Mouse (Mus musculus) megakaryocyte, embryonic 14.5 days (primary cell): ENCODE data around the gene Notch1. TPM values are rescaled to one million over a fixed set of nuclear protein-coding genes. Genes with fewer than 3 reads are reported as not detected.

ENCODE experiments used
- H3K27me3 ChIP-seq: replicated peaks from 2 replicates; pipeline ENCODE3; 2012; ENCODE audit warnings: inconsistent platforms
- H3K36me3 ChIP-seq: replicated peaks from 2 replicates; pipeline ENCODE3; 2012; ENCODE audit warnings: low read length, inconsistent platforms, mixed read lengths
- H3K4me1 ChIP-seq: 2 replicates; pipeline ENCODE4 v1.6.1; 2012; ENCODE audit warnings: inconsistent platforms
- H3K4me3 ChIP-seq: replicated peaks from 2 replicates; pipeline ENCODE3; 2012; ENCODE audit warnings: moderate library complexity, mild to moderate bottlenecking, inconsistent platforms
- H3K9me3 ChIP-seq: 2 replicates; pipeline ENCODE4 v1.6.1; 2012; ENCODE audit warnings: inconsistent platforms
- FLI1 ChIP-seq: IDR thresholded peaks from 2 replicates; pipeline ENCODE4 v1.6.1; 2012; ENCODE audit warnings: low read length, inconsistent platforms, mixed read lengths
- GATA1 ChIP-seq: IDR thresholded peaks from 3 replicates; pipeline ENCODE4 v1.6.1; 2012; ENCODE audit warnings: mixed read lengths, low read length, inconsistent platforms, borderline replicate concordance
- polyA plus RNA-seq: library from polyadenylated mRNA; stranded (reverse); fragments of >175 nt; gene quantifications from 2 replicates; pipeline ENCODE4 v1.2.3, GENCODE M21; 2012; ENCODE audit warnings: low replicate concordance; ENCODE audit not compliant: insufficient read depth

Notch1 gene
- polyA plus RNA-seq, 1 experiment: 4.2 TPM

DNA sequence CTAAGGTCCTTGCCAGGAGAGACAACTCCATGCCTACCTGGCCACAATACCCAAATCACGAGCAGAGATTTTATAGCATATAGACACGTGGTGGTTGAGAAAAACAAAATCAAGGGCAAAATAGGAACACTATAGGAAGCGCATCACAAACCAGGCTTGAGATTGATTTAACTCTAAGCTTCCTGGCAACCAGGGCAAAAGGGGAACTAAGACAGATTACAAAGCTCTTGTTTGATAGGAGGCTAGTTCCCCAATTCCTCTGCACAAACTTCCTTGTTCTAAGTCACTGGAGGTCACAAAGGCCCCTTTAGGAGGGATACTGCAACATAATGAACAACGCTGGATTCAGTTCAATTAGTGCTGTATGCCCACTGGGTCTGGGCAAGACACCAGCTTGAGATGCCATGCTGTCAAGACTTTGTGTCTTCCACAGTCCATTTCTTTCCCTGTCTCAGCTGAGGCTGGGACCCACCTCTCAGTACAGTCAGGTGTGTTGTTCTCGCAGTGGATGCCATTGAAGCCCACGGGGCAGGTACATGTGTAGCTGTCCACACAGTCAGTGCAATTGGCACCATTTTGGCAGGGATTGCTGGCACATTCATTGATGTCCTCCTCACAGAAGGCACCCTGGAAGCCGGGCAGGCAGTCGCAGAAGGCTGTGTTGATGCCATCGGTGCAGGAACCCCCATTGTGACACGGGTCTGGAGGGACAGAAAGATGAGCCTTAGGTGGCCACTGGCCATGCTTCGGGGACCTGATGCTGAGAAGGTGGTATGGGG lies 44.0 kb downstream of the Notch1 start:
- no peaks in the 10 kb centered on the region for H3K9me3 ChIP-seq
- peak overlapping the region; percentile 44 for H3K4me3 ChIP-seq
- peaks cover 85% of the 10 kb centered on the region for H3K36me3 ChIP-seq
- peaks cover 85% of the 10 kb centered on the region for H3K27me3 ChIP-seq
- TF ChIP-seq FLI1: no peak
- TF ChIP-seq GATA1: no peak
- peaks cover 38% of the 10 kb centered on the region for H3K4me1 ChIP-seq

DNA sequence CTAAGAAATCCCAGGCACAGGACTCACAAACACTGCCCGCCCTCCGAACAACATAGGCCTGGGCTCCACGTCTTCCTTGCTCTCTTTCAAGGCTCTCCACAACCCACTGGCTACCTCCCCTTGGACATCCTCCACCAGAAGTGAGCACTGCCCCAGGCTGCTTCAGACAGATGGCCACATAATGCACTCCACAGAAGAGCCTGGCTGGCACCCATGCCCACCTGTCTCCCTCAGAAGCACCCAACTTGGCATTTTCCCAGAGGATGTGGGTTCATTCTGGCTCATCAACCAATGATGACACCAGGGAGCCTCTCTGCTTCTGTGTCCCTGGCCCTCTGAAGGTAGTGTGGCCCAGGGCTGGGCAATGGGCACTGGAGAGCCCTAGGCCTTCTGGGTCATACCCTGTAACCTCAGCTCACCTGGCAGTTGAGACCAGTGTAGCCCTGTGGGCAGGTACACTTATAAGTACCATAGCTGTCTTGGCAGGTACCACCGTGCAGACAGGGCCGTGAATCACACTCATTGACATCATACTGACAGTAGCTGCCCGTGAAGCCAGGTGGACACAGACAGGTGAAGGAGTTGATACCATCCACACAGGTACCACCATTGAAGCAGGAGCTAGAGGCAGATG lies 44.7 kb downstream of the Notch1 start:
- peaks cover 85% of the 10 kb centered on the region for H3K27me3 ChIP-seq
- TF ChIP-seq FLI1 (no peak), GATA1 (no peak)
- H3K4me3 ChIP-seq: peak overlapping the region; percentile 44
- H3K36me3 ChIP-seq: peaks cover 85% of the 10 kb centered on the region
- peaks cover 34% of the 10 kb centered on the region for H3K4me1 ChIP-seq
- H3K9me3 ChIP-seq: no peaks in the 10 kb centered on the region

DNA sequence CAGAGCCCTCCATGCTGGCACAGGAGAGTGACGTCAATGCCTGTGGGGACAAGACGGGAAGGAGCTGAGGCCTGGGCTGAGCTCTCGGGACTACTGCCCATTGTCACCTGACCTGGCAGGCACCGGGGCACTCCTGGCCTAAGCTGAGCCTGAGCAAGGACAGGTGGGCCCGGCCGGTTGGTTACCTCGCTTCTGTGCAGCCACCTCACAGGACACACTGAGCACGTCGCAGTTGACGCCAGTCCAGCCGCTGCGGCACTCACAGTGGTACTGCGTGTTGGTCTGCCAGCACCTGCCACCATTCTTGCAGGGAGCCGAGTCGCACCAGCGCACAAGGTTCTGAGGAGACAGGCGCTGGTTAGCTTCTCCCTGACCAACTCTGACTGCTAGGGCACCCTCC lies 45.5 kb downstream of the Notch1 start:
- H3K4me1 ChIP-seq: peaks cover 31% of the 10 kb centered on the region
- H3K36me3 ChIP-seq: peaks cover 85% of the 10 kb centered on the region
- H3K9me3 ChIP-seq: no peaks in the 10 kb centered on the region
- H3K4me3 ChIP-seq: peak overlapping the region; percentile 50
- peaks cover 85% of the 10 kb centered on the region for H3K27me3 ChIP-seq
- TF ChIP-seq FLI1 (no peak), GATA1 (no peak)

DNA sequence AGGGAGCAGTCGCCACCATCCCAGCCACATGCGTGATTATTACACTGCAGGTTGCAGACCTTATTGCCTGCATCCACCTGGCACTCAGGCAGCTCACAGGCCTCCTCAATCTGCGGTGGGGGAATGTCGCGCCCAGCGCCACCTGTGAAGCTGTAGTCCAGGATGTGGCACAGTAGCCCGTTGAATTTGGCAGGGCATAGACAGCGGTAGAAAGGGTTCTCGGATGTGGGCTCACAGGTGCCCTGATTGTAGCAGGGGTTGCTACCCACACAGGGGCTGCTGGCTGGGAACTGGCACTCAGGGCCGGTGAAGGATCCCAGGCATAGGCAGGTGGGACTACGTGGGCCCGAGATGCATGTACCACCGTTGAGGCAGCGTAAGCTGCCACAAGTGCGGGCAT lies 48.1 kb downstream of the Notch1 start:
- H3K36me3 ChIP-seq: peaks cover 94% of the 10 kb centered on the region
- no peak for TF ChIP-seq GATA1
- H3K9me3 ChIP-seq: no peaks in the 10 kb centered on the region

DNA sequence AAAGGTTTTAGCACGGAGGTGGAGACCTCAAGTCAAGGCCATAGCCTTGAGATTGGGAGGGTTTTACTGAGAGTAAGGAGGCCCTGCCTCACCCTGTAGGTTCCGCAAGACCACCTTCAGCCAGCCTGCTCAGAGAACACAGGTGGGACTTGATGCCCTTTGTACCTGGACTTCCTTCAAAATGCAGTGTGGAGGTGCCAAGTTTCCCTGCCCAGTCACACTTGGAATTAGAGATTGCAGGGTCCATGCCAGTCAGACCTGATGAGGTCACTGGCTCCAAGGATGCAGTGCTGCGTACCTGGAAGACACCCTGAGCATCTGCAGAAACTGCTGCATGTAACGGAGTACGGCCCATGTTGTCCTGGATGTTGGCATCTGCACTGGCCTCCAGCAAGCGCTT lies 53.1 kb downstream of the Notch1 start:
- no peak overlapping the region for H3K4me3 ChIP-seq
- H3K27me3 ChIP-seq: peaks cover 47% of the 10 kb centered on the region
- peaks cover 95% of the 10 kb centered on the region for H3K36me3 ChIP-seq
- H3K9me3 ChIP-seq: no peaks in the 10 kb centered on the region
- no peak for TF ChIP-seq FLI1
- TF ChIP-seq GATA1: no peak
- H3K4me1 ChIP-seq: peaks cover 27% of the 10 kb centered on the region

More for the DNA sequence above, 48.1 kb downstream of the Notch1 start:
- Histone ChIP-seq H3K27me3 (peaks cover 80% of the 10 kb centered on the region), H3K4me1 (peaks cover 16% of the 10 kb centered on the region; the same call in 1 of the 2 replicates), H3K4me3 (no peak overlapping the region)

DNA sequence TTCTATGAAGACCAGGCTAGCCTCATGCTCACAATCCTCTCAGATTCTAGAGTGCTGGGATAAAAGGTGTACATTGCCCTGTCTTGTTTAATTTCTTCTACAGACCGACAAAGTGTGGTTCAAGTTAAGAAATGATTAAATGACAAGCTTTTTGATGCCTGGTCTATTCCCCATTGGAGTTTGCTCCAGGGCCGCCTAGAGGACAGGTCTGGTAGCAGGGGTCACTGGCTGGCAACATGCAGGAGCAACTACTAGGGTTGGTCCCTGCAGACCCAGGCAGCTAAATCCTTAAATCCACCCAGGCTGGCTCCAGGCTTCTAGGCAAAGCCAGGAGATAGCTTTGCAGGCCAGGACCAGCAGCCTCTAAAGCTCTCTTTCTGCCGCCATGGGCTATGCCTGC lies 53.5 kb downstream of the Notch1 start:
- H3K9me3 ChIP-seq: no peaks in the 10 kb centered on the region
- peaks cover 95% of the 10 kb centered on the region for H3K36me3 ChIP-seq
- no peak overlapping the region for H3K4me3 ChIP-seq
- no peak for TF ChIP-seq FLI1
- no peak for TF ChIP-seq GATA1
- H3K4me1 ChIP-seq: peaks cover 31% of the 10 kb centered on the region
- H3K27me3 ChIP-seq: peaks cover 43% of the 10 kb centered on the region

DNA sequence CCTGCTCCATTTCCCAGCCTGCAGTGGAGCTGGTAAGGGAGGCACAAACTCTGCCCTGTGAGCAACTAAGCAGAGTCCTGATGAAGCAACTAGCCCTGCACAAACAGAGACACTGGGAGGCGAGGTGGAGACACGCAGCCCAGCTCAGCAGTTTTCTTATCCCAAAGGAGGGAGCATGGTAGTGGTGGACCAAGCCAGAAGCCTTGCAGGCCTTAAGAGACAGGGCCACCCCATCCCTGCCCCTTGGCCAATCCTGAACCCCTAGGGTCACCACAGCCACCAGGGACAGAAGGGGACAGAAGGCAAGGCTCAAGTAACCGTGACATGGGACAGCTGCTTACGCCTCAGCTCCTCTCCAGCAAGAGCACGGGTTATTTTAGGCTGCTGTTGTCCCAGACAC lies 54.8 kb downstream of the Notch1 start:
- no peak overlapping the region for H3K4me3 ChIP-seq
- TF ChIP-seq FLI1: no peak
- TF ChIP-seq GATA1: no peak
- peaks cover 92% of the 10 kb centered on the region for H3K36me3 ChIP-seq
- H3K9me3 ChIP-seq: no peaks in the 10 kb centered on the region
- peaks cover 30% of the 10 kb centered on the region for H3K27me3 ChIP-seq
- H3K4me1 ChIP-seq: peaks cover 33% of the 10 kb centered on the region

DNA sequence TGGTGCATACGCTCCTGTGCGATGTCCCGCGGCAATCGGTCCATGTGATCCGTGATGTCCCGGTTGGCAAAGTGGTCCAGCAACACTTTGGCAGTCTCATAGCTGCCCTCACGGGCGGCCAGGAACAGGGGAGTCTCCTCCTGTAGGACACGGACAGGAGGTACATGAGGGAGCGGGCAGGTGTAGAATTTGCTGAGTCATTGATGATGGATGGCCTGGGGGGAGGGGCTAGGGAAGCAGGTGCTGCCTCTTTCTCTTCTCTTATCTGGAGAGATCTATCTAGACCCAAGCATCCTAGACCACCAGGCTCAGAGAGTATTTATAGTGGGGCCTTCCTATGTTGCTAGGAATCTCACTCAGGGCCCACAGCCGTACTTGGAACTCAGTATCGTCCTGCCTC lies 55.6 kb downstream of the Notch1 start:
- peaks cover 32% of the 10 kb centered on the region for H3K4me1 ChIP-seq
- H3K4me3 ChIP-seq: peak overlapping the region; percentile 29
- no peaks in the 10 kb centered on the region for H3K9me3 ChIP-seq
- H3K36me3 ChIP-seq: peaks cover 88% of the 10 kb centered on the region
- H3K27me3 ChIP-seq: peaks cover 25% of the 10 kb centered on the region
- TF ChIP-seq GATA1: no peak
- TF ChIP-seq FLI1: no peak

DNA sequence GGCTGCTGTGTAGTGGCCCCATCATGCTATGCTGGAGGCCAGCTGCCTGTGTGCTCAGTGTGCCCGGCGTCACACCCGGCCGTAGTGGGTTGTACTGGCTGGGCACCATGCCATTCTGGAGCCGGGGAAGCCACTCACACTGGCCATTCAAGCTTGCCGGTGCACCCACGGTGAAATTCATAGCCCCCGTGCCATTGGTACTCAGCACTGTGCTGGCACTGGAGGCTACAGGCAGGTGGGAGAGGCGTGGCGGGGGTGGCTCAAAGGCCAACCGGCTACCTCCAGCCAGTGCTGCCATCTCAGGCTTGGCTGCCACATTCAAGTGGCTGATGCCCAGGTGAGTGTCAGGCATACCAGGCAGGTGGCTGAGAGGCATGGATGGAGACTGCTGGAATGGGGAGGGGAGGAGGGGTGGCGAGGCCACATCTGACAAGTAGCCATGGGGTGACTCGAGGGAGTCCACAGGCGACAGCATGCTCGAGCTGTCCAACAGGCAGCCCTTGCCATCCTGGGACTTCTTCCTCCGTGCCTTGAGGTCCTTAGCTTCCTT lies 56.3 kb downstream of the Notch1 start:
- H3K27me3 ChIP-seq: peaks cover 22% of the 10 kb centered on the region
- H3K9me3 ChIP-seq: no peaks in the 10 kb centered on the region
- peaks cover 32% of the 10 kb centered on the region for H3K4me1 ChIP-seq
- TF ChIP-seq GATA1 (no peak), FLI1 (no peak)
- H3K4me3 ChIP-seq: no peak overlapping the region
- H3K36me3 ChIP-seq: peaks cover 89% of the 10 kb centered on the region

DNA sequence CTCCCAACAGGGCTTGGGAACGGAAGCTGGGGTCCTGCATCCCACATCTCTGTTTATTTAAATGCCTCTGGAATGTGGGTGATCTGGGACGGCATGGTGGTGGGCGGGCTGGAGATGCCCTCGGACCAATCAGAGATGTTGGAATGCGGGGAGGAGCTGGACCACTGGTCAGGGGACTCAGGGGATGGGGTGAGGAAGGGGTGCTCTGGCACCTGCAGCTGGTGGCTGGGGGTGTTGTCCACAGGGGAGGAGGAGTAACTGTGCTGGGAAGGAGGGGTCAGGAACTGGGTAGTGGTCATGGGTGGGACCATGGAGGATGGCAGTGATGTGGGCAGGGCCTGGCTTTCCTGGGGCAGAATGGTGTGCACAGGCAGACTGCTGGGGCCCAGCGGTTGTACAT lies 57.0 kb downstream of the Notch1 start:
- Histone ChIP-seq H3K9me3 (no peaks in the 10 kb centered on the region), H3K4me3 (no peak overlapping the region), H3K4me1 (peaks cover 32% of the 10 kb centered on the region), H3K36me3 (peaks cover 82% of the 10 kb centered on the region), H3K27me3 (peaks cover 17% of the 10 kb centered on the region)
- no peak for TF ChIP-seq FLI1
- TF ChIP-seq GATA1: no peak
